Mouse (Mus musculus): Measurements from ENCODE around the gene Gm11084.

DNA sequence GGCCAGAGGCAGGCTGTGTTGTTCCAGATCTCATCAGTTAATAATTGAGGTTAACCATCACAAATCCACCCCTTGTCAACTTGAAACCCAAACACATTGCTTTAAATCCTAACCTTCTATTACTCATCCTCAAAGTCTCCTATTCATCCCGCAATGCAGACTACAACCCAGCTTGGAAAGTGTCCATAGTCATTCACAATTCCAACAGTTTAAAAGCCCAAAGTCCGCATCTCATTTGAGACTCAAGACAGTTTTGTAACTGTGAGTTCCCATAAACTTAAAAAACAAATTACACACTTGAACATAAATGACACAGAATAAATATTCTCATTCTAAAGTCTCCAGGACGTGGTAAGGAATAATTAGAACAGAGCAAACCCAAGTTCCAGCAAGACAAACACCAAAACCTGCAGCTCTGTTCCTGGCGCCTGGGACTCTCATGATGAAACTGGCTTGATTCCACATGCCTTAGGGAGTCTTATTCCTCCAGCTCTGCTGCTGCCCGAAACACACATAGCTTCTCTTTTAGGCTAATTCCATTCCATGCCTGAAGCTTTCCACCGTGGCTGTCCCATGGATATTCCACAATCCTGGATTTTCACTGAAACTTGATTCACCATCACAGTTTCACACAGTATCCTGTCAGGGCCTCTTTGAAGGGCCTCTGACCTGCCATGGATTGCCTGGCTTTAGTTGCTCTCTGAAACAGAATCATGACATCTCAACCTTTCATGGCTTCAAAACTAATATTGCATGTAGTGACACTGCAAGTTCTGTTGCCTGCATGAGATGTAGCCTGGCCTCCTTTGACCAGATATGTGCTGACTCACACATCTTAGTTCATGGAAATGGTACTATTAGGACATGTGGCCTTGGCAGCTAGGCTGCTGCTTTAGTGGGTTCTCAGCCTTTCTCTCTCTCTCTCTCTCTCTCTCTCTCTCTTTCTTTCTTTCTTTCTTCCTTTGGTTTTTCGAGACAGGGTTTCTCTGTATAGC lies 44.8 kb upstream of the Gm11084 start:
- TF ChIP-seq CTCF (IDR thresholded peaks at IDR 0.05; ENCODE audit: borderline replicate concordance, extremely low read depth, insufficient read depth, insufficient read length): no peak
- no peak for TF ChIP-seq POLR2A (IDR thresholded peaks at IDR 0.05; ENCODE audit: borderline replicate concordance, extremely low read depth, insufficient read depth, insufficient read length, poor library complexity, severe bottlenecking)
